Mouse (Mus musculus) hindbrain, embryonic 12.5 days (tissue): ENCODE results near the gene Cdc42bpa. TPM values are rescaled to one million over a fixed set of nuclear protein-coding genes. Genes with fewer than 3 reads are reported as not detected.

ENCODE experiments used
- ATAC-seq: fragments of 200-750 bp; cut with Nextera tagmentation; 2 replicates; pipeline ENCODE4 v1.8.0; 2017; ENCODE audit warnings: moderate TSS enrichment; ENCODE audit not compliant: low FRiP score
- H3K27ac ChIP-seq: fragments of 300-500 bp; sonication (generic); 2 replicates; pipeline ENCODE4 v1.5.1; 2016; ENCODE audit warnings: mild to moderate bottlenecking
- H3K27me3 ChIP-seq: fragments of 300-500 bp; sonication (generic); 2 replicates; pipeline ENCODE4 v1.6.1; 2016; ENCODE audit warnings: mild to moderate bottlenecking
- H3K36me3 ChIP-seq: fragments of 300-500 bp; sonication (generic); 2 replicates; pipeline ENCODE4 v1.6.1; 2016; ENCODE audit warnings: mild to moderate bottlenecking
- H3K4me1 ChIP-seq: fragments of 300-500 bp; sonication (generic); 2 replicates; pipeline ENCODE4 v1.6.1; 2016
- H3K4me2 ChIP-seq: fragments of 300-500 bp; sonication (generic); replicated peaks from 2 replicates; pipeline ENCODE4 v1.6.1; 2016; ENCODE audit warnings: mild to moderate bottlenecking
- H3K4me3 ChIP-seq: fragments of 300-500 bp; sonication (generic); 2 replicates; pipeline ENCODE4 v1.5.1; 2016; ENCODE audit warnings: mild to moderate bottlenecking
- H3K9ac ChIP-seq: fragments of 300-500 bp; sonication (generic); 2 replicates; pipeline ENCODE4 v1.6.1; 2016; ENCODE audit warnings: mild to moderate bottlenecking, moderate library complexity
- H3K9me3 ChIP-seq: fragments of 300-500 bp; sonication (generic); replicated peaks from 2 replicates; pipeline ENCODE4 v1.6.1; 2016; ENCODE audit warnings: mild to moderate bottlenecking
- WGBS: fragments of 180-500 bp; shearing (Covaris S2); methylation state at CpG from one replicate; pipeline ENCODE4 v1.1.7; 2016; 5-methylcytosine and 5-hydroxymethylcytosine counted together
- polyA plus RNA-seq: library from polyadenylated mRNA; unstranded; fragments of >200 nt; fragmentation: Nextera tagmentation; extraction: Ambion mirVana; gene quantifications from 2 replicates; pipeline ENCODE4 v1.2.1, GENCODE M21; 2016

Cdc42bpa gene
- polyA plus RNA-seq, 1 experiment from 2014 or later, result 22.3 TPM

GRCm38 (mm10) chr1:179969776-179970428 lies 9.6 kb downstream of the Cdc42bpa start:
- Histone ChIP-seq H3K27me3 (no peaks in the 10 kb centered on the region), H3K9me3 (no peaks in the 10 kb centered on the region), H3K4me2 (no peak overlapping the region), H3K4me1 (peaks cover 7% of the 10 kb centered on the region; the same call in 1 of the 2 replicates), H3K4me3 (no peak overlapping the region), H3K27ac (no peak overlapping the region), H3K36me3 (no peaks in the 10 kb centered on the region), H3K9ac (no peak overlapping the region)
- no peak for ATAC-seq
- WGBS, result 79% methylated on average over 5 of the region's 5 CpGs

DNA sequence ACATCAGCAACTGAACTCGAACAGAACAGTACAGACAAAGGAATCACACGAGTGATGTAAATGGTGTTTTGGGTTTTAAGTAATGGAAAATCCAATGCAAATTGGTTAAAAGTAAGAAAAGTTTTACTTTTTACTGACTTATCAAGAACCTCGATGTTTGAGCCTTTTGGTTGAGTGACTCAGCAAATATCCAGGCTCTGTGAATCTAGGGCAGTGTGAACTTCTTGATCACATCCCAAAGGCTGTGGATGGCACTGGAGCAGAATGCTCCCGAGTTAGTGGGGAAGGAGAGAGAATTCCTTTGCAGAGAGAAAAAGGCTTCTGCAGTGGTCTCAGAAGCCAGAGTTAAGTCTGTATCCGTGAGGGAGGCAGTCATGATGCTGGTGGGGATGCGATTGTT lies 14.7 kb downstream of the Cdc42bpa start:
- Histone ChIP-seq H3K4me3 (no peak overlapping the region), H3K36me3 (no peaks in the 10 kb centered on the region), H3K27me3 (no peaks in the 10 kb centered on the region), H3K9ac (no peak overlapping the region), H3K9me3 (no peaks in the 10 kb centered on the region), H3K27ac (no peak overlapping the region), H3K4me1 (peaks cover 16% of the 10 kb centered on the region; the same call in 1 of the 2 replicates), H3K4me2 (no peak overlapping the region)
- no peak for ATAC-seq
- WGBS, result 80% methylated on average over 6 of the region's 6 CpGs

GRCm38 (mm10) chr1:179975645-179976275 lies 15.5 kb downstream of the Cdc42bpa start:
- 74% methylated on average over 5 of the region's 5 CpGs for WGBS
- no peak overlapping the region for H3K4me2 ChIP-seq
- H3K27me3 ChIP-seq, result no peaks in the 10 kb centered on the region
- no peak overlapping the region for H3K4me3 ChIP-seq
- ATAC-seq, result no peak
- no peak overlapping the region for H3K27ac ChIP-seq
- no peaks in the 10 kb centered on the region for H3K9me3 ChIP-seq
- H3K4me1 ChIP-seq, result peaks cover 16% of the 10 kb centered on the region; the same call in 1 of the 2 replicates
- H3K36me3 ChIP-seq, result no peaks in the 10 kb centered on the region
- no peak overlapping the region for H3K9ac ChIP-seq

DNA sequence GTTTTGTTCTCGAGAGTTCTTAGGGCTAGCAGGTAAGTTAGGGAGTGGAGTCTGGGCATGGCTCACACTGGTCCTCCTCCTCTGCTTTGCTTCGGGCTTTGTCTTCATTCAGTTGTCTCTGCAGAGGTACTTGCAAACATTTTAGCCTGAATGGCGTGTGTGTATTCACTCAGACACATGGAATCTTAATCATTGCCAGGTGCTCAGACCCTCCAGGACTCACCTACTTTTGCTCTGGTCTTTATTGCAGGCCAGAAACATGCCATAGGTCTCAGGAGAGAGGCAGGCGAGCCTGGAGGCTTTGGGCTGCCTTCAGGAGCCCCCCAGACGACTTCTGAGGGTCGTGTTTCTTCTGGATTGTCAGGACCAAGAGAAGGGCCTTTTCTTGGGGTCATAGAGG lies 17.2 kb downstream of the Cdc42bpa start:
- WGBS, result 65% methylated on average over 6 of the region's 6 CpGs
- ATAC-seq, result no peak
- H3K9ac ChIP-seq, result no peak overlapping the region
- no peaks in the 10 kb centered on the region for H3K27me3 ChIP-seq
- no peak overlapping the region for H3K4me2 ChIP-seq
- H3K9me3 ChIP-seq, result peaks cover 7% of the 10 kb centered on the region
- H3K27ac ChIP-seq, result no peak overlapping the region
- 0 out of 2 replicates have a peak, but pooled peaks cover 3% of the 10 kb centered on the region for H3K36me3 ChIP-seq
- peaks cover 16% of the 10 kb centered on the region; the same call in 1 of the 2 replicates for H3K4me1 ChIP-seq
- no peak overlapping the region for H3K4me3 ChIP-seq

DNA sequence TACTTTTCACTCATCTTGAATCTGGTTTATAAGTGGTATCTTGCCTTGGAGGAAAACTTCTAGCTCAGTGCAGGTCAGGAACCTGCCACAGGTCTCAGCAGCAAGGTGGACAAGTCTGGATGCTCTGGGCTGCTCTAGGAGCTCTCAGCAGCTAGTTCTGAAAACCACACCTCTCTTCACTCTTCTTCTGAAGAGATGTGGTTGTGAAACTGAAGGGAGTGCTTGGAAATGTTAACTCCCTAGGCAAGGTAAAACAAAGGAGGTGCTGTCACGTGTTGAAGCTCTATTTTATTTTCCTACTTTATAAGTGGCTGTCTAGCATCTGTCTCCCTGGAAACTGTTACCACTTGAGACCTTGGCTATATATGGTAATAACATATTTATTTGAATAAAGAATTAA lies 18.5 kb downstream of the Cdc42bpa start:
- 72% methylated on average over 1 of the region's 1 CpGs for WGBS
- no peak for ATAC-seq

GRCm38 (mm10) chr1:179981680-179982079 lies 21.4 kb downstream of the Cdc42bpa start:
- H3K9me3 ChIP-seq, result peaks cover 7% of the 10 kb centered on the region
- no peak for ATAC-seq
- no peak overlapping the region for H3K4me3 ChIP-seq
- H3K27ac ChIP-seq, result no peak overlapping the region
- H3K9ac ChIP-seq, result no peak overlapping the region
- H3K36me3 ChIP-seq, result 0 out of 2 replicates have a peak, but pooled peaks cover 3% of the 10 kb centered on the region
- no peaks in the 10 kb centered on the region for H3K27me3 ChIP-seq
- no peaks in the 10 kb centered on the region for H3K4me1 ChIP-seq
- H3K4me2 ChIP-seq, result no peak overlapping the region

More for the DNA sequence above, 18.5 kb downstream of the Cdc42bpa start:
- Histone ChIP-seq H3K36me3 (0 out of 2 replicates have a peak, but pooled peaks cover 3% of the 10 kb centered on the region), H3K9me3 (peaks cover 7% of the 10 kb centered on the region), H3K27me3 (no peaks in the 10 kb centered on the region), H3K27ac (no peak overlapping the region), H3K4me1 (peaks cover 9% of the 10 kb centered on the region; the same call in 1 of the 2 replicates), H3K9ac (no peak overlapping the region), H3K4me3 (no peak overlapping the region), H3K4me2 (no peak overlapping the region)

DNA sequence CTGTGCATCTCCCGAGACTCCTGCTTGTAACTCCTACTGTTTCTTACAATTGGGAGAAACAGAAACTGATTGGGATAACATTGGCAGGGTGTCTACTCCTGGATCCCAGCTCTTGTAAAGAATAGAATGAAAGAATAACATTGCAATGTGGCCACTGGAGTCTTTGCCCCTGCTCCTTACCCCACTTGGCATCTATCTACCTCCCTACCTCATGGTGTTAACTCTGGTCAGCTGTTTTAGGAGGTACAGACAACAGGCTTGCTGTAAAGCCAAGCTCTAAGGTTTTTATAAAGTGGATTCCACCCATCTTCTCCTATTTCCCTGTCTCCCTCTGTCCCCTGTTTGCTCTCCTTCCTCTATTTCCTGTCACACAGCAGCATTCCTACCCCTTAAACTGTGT lies 21.9 kb downstream of the Cdc42bpa start:
- Histone ChIP-seq H3K9me3 (peaks cover 7% of the 10 kb centered on the region), H3K4me2 (no peak overlapping the region), H3K36me3 (0 out of 2 replicates have a peak, but pooled peaks cover 3% of the 10 kb centered on the region), H3K27ac (no peak overlapping the region), H3K4me3 (no peak overlapping the region), H3K27me3 (no peaks in the 10 kb centered on the region), H3K9ac (no peak overlapping the region), H3K4me1 (no peaks in the 10 kb centered on the region)
- ATAC-seq, result no peak
- 66% methylated on average over 1 of the region's 1 CpGs for WGBS

DNA sequence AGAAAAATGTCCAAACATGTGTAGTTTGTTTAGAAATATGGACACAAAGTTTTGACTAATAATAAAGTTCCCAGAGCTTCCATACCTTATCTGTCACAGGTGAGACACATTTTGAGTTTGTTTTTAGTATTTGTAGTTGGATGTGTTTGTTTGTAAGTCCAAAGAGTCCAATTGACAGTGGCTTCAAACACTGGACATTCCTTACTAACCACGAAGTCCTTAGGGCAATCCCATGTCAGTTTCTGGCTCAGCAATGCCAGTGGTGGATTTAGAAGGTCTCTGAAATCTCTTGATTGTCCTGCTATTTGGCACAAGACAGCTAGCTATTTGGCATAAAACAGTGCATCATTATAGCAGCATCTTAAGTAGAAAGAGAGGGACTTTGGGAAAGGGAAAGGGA lies 22.7 kb downstream of the Cdc42bpa start:
- Histone ChIP-seq H3K27me3 (no peaks in the 10 kb centered on the region), H3K27ac (no peak overlapping the region), H3K36me3 (0 out of 2 replicates have a peak, but pooled peaks cover 3% of the 10 kb centered on the region), H3K4me2 (no peak overlapping the region), H3K9me3 (peaks cover 7% of the 10 kb centered on the region), H3K9ac (no peak overlapping the region), H3K4me1 (no peaks in the 10 kb centered on the region), H3K4me3 (no peak overlapping the region)
- 91% methylated on average over 1 of the region's 1 CpGs for WGBS
- ATAC-seq, result no peak

- peaks cover 7% of the 10 kb centered on the region for H3K9me3 ChIP-seq
- no peak overlapping the region for H3K9ac ChIP-seq
- H3K27me3 ChIP-seq, result no peaks in the 10 kb centered on the region
- H3K27ac ChIP-seq, result no peak overlapping the region
- H3K4me1 ChIP-seq, result no peaks in the 10 kb centered on the region
- no peak for ATAC-seq
- no peak overlapping the region for H3K4me2 ChIP-seq
- no peak overlapping the region for H3K4me3 ChIP-seq
- 71% methylated on average over 1 of the region's 1 CpGs for WGBS
- H3K36me3 ChIP-seq, result 0 out of 2 replicates have a peak, but pooled peaks cover 3% of the 10 kb centered on the region
These were observed 23.9 kb downstream of the Cdc42bpa start for GRCm38 (mm10) chr1:179984171-179984570.

DNA sequence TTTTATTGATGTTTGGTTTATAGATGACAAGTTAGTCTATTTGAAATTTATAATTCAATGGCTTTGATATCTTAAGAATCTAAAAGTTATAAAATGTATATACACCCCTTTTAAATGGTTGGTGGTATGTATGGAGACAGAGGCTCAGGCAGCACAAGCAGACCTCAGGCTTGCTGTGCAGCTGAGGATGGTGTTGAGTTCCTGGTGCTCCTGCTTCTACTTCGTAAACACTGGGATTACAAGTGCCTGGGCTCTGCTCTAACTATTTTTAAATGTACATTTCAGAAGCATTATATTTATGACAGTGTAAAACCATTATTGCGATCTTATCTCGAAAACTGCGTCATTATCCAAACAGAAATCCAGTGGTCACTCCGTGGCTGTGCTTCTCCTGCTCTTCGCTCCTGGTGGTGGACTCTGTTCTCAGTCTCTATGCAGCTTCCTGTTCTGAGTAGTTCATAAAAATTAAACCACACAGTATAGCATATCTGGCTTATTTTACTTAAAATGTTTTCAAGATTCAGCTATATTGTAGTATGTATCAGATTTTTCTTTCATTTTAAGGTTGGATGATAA lies 31.5 kb downstream of the Cdc42bpa start:
- Histone ChIP-seq H3K27me3 (no peaks in the 10 kb centered on the region), H3K9me3 (no peaks in the 10 kb centered on the region), H3K27ac (no peak overlapping the region), H3K4me1 (no peaks in the 10 kb centered on the region), H3K4me2 (no peak overlapping the region), H3K4me3 (no peak overlapping the region), H3K9ac (no peak overlapping the region), H3K36me3 (no peaks in the 10 kb centered on the region)
- ATAC-seq, result no peak
- WGBS, result 90% methylated on average over 6 of the region's 6 CpGs

DNA sequence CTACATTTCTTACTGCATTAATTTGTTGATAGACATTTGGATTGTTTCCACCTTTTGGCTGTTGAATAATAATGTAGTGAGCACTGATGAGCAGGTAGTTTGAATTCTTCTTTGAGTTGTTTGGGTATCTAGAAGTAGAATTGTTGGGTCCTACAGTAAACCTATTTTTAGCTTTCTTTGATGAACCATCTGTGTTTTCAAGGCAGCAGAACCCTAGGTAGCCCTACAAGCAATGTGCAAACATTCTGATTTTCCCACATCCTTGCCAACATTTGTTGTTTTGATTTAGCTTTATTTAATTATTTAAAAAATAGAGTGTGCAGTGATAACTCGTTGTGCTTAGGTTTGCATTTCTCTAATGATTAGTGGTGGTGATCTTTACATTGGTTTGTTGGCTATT lies 32.0 kb downstream of the Cdc42bpa start:
- Histone ChIP-seq H3K27me3 (no peaks in the 10 kb centered on the region), H3K4me3 (no peak overlapping the region), H3K9ac (no peak overlapping the region), H3K9me3 (no peaks in the 10 kb centered on the region), H3K4me2 (no peak overlapping the region), H3K36me3 (no peaks in the 10 kb centered on the region), H3K27ac (no peak overlapping the region), H3K4me1 (no peaks in the 10 kb centered on the region)
- no peak for ATAC-seq
- WGBS, result 98% methylated on average over 1 of the region's 1 CpGs

- no peaks in the 10 kb centered on the region for H3K4me1 ChIP-seq
- no peak for ATAC-seq
- H3K27ac ChIP-seq, result no peak overlapping the region
- H3K4me3 ChIP-seq, result no peak overlapping the region
- H3K9me3 ChIP-seq, result no peaks in the 10 kb centered on the region
- H3K36me3 ChIP-seq, result 0 out of 2 replicates have a peak, but pooled peaks cover 4% of the 10 kb centered on the region
- no peaks in the 10 kb centered on the region for H3K27me3 ChIP-seq
- no peak overlapping the region for H3K9ac ChIP-seq
- no peak overlapping the region for H3K4me2 ChIP-seq
These were observed 47.8 kb downstream of the Cdc42bpa start for GRCm38 (mm10) chr1:180008057-180008456.
